Mouse (Mus musculus) adrenal gland (tissue): Measurements from ENCODE around the gene Itm2a.

Experiments used
- intact Hi-C: fragments of 180-260 bp; cut with DNase I; formaldehyde crosslinking; loops from one replicate; pipeline ENCODE4 v1.15.1; 2025
- long read RNA-seq, 2 experiments: library from polyadenylated mRNA; unstranded; transcript quantifications; one replicate each; pipeline ENCODE4 v2.0.0; 2020; ENCODE audit warnings: borderline replicate concordance in 1 of 2; ENCODE audit not compliant: insufficient replicate concordance in 1 of 2

Gene Itm2a
- long read RNA-seq, experiment 1, transcript Itm2a-201 (6 exons, 1,744 nt): major isoform, 6 of 7 reads
- long read RNA-seq, experiment 1, partial matches to known transcripts: 0 of 7 reads
- long read RNA-seq, experiment 1, other reads (novel, unspliced or antisense): 1 of 7 reads
- long read RNA-seq, experiment 2, partial matches to known transcripts: 1 of 3 reads
- long read RNA-seq, experiment 2, other reads (novel, unspliced or antisense): 0 of 3 reads

- intact Hi-C loops: no loop called here
Measured at GRCm38 (mm10) chrX:107402915-107403912, at the start of gene Itm2a. TSS of gene Itm2a (minus strand) at chrX:107403376.

DNA sequence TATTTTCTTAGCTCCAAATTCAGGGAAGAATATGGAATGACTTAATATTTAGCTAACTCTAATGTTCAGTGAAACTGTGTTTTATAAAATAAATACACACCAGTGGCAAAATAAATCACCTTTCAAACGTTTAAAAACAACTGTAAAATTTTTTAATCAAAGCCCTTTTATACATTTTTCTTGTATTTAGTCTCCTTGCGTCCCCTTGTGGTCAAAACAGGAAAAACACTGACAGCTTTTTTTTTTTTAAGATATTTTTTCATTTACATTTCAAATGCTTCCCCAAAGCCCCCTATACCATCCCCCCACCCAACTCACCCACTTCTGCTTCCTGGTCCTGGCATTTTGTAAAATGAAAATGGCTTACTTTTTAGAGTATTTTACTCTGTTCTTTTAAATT, 32.7 kb upstream of the Itm2a start:
- intact Hi-C loops: loop anchor here (2.0 kb wide), 1 partner anchor 639 kb away; no protein-coding TSS in a partner anchor

- intact Hi-C loops: no loop called here
Measured at GRCm38 (mm10) chrX:107421304-107421703, 18.1 kb upstream of the Itm2a start.

- intact Hi-C loops: no loop called here
Measured at GRCm38 (mm10) chrX:107417345-107417744, 14.2 kb upstream of the Itm2a start.

GRCm38 (mm10) chrX:107415999-107416398, 12.8 kb upstream of the Itm2a start:
- intact Hi-C loops: no loop called here

DNA sequence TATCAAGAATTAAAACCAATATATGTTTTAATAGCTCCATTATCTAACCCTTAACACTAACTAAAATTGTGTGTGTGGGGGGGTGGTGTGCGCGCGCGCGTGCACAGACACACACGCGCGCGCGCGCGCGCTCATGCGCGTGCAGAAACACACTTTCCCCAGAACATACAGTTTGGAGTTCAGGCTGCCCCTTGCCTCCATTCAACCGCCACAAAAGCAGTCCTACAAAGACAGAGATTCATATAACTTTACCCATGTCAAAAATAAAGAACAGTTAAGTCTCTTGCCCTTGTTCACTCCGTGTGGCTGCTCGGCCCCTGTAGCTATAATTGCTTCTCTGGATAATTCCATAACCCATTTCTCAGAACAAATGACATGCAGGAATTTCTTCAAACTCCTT, 695 bp downstream of the Itm2a start:
- intact Hi-C loops: no loop called here

GRCm38 (mm10) chrX:107399087-107399486, 4.1 kb downstream of the Itm2a start:
- intact Hi-C loops: no loop called here

- intact Hi-C loops: no loop called here
Measured at GRCm38 (mm10) chrX:107393256-107393655, 9.9 kb downstream of the Itm2a start.

- intact Hi-C loops: no loop called here
Measured at GRCm38 (mm10) chrX:107375329-107375728, 27.8 kb downstream of the Itm2a start.
